Mouse (Mus musculus): ENCODE data around the gene Bahcc1. TPM values are rescaled to one million over a fixed set of nuclear protein-coding genes. Genes with fewer than 3 reads are reported as not detected.
A peak's percentile ranks its signal among the peaks of the same experiment; 100 is the strongest.

Bahcc1 gene
- polyA plus RNA-seq, 1 experiment from 2014 or later: 3.1 TPM

GRCm38 (mm10) chr11:120189459-120190312, 43.1 kb upstream of the Bahcc1 start:
- peak; percentile 92 for ATAC-seq
- Histone ChIP-seq H3K36me3 (ENCODE audit: control insufficient read depth, insufficient read depth) (0 out of 2 replicates have a peak, but pooled peaks cover 4% of the 10 kb centered on the region), H3K27ac (ENCODE audit: low read depth, low read length) (peak overlapping the region; percentile 93), H3K9me3 (ENCODE audit: control insufficient read depth) (no peaks in the 10 kb centered on the region), H3K4me3 (ENCODE audit: low read depth, low read length) (peak overlapping the region; percentile 90), H3K27me3 (replicated peaks; ENCODE audit: control insufficient read depth, insufficient read depth, low read length) (no peaks in the 10 kb centered on the region), H3K4me2 (replicated peaks; ENCODE audit: low read depth) (peak overlapping the region; percentile 84), H3K9ac (ENCODE audit: low read depth, low read length) (peak overlapping the region; percentile 90), H3K4me1 (replicated peaks; ENCODE audit: control insufficient read depth, insufficient read depth, low read length) (0 out of 2 replicates have a peak, but pooled peaks cover 4% of the 10 kb centered on the region)
- under 1% methylated on average over 66 of the region's 68 CpGs for WGBS
- TF ChIP-seq CTCF (IDR thresholded peaks at IDR 0.05; ENCODE audit: low read depth): 0 out of 2 replicates have a peak, but pooled peaks have one; percentile 1

- no peak for ATAC-seq
- peak overlapping the region; percentile 84 for H3K4me2 ChIP-seq (replicated peaks; ENCODE audit: low read depth)
- 40% methylated on average over 14 of the region's 14 CpGs for WGBS
- no peaks in the 10 kb centered on the region for H3K27me3 ChIP-seq (replicated peaks; ENCODE audit: control insufficient read depth, insufficient read depth, low read length)
- H3K27ac ChIP-seq (ENCODE audit: low read depth, low read length): peak overlapping the region; percentile 54
- peak; percentile 29 for TF ChIP-seq CTCF (IDR thresholded peaks at IDR 0.05; ENCODE audit: low read depth)
- H3K4me1 ChIP-seq (replicated peaks; ENCODE audit: control insufficient read depth, insufficient read depth, low read length): 0 out of 2 replicates have a peak, but pooled peaks cover 3% of the 10 kb centered on the region
- H3K4me3 ChIP-seq (ENCODE audit: low read depth, low read length): peak overlapping the region; percentile 90; the same call in 1 of the 2 replicates
- H3K9ac ChIP-seq (ENCODE audit: low read depth, low read length): peak overlapping the region; percentile 19; the same call in 1 of the 2 replicates
- H3K36me3 ChIP-seq (ENCODE audit: control insufficient read depth, insufficient read depth): 0 out of 2 replicates have a peak, but pooled peaks cover 4% of the 10 kb centered on the region
- H3K9me3 ChIP-seq (ENCODE audit: control insufficient read depth): no peaks in the 10 kb centered on the region
Measured at GRCm38 (mm10) chr11:120190526-120191412, 42.0 kb upstream of the Bahcc1 start.

- Histone ChIP-seq H3K27me3 (replicated peaks; ENCODE audit: control insufficient read depth, insufficient read depth, low read length) (no peaks in the 10 kb centered on the region), H3K4me3 (ENCODE audit: low read depth, low read length) (no peak overlapping the region), H3K9ac (ENCODE audit: low read depth, low read length) (no peak overlapping the region; the same call in 1 of the 2 replicates), H3K27ac (ENCODE audit: low read depth, low read length) (no peak overlapping the region), H3K4me1 (replicated peaks; ENCODE audit: control insufficient read depth, insufficient read depth, low read length) (peaks cover 5% of the 10 kb centered on the region; the same call in 1 of the 2 replicates), H3K9me3 (ENCODE audit: control insufficient read depth) (no peaks in the 10 kb centered on the region), H3K4me2 (replicated peaks; ENCODE audit: low read depth) (peak overlapping the region; percentile 21; the same call in 1 of the 2 replicates), H3K36me3 (ENCODE audit: control insufficient read depth, insufficient read depth) (no peaks in the 10 kb centered on the region)
- TF ChIP-seq CTCF (IDR thresholded peaks at IDR 0.05; ENCODE audit: low read depth): no peak
- 0 out of 2 replicates have a peak, but pooled peaks have one; percentile 8 for ATAC-seq
- 16% methylated on average over 13 of the region's 13 CpGs for WGBS
Measured at GRCm38 (mm10) chr11:120198831-120199230, 33.9 kb upstream of the Bahcc1 start.

DNA sequence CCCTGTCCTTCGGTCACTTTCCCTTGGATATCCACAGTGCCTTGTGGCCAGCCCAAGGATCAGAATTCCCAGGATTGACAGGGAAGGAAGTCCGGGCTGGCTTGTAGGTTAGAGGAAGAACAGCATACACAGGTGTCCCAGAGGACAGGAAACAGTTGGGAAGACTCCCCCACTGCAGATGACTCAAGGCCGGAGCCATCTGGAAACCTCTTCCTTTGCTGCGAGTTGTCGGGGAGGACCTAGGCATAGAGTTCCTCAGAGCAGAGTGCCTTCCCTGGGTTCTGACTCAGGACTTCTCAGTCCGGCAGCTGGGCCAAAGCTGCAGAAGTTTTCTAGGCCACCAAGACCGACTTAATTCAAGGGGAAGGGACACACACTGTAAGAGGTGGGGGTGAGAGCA, 33.0 kb upstream of the Bahcc1 start:
- H3K9me3 ChIP-seq (ENCODE audit: control insufficient read depth): no peaks in the 10 kb centered on the region
- 71% methylated on average over 7 of the region's 7 CpGs for WGBS
- no peak for ATAC-seq
- TF ChIP-seq CTCF (IDR thresholded peaks at IDR 0.05; ENCODE audit: low read depth): no peak
- H3K36me3 ChIP-seq (ENCODE audit: control insufficient read depth, insufficient read depth): no peaks in the 10 kb centered on the region
- H3K27me3 ChIP-seq (replicated peaks; ENCODE audit: control insufficient read depth, insufficient read depth, low read length): no peaks in the 10 kb centered on the region
- H3K4me3 ChIP-seq (ENCODE audit: low read depth, low read length): no peak overlapping the region
- peaks cover 5% of the 10 kb centered on the region; the same call in 1 of the 2 replicates for H3K4me1 ChIP-seq (replicated peaks; ENCODE audit: control insufficient read depth, insufficient read depth, low read length)
- no peak overlapping the region for H3K27ac ChIP-seq (ENCODE audit: low read depth, low read length)
- no peak overlapping the region for H3K4me2 ChIP-seq (replicated peaks; ENCODE audit: low read depth)
- no peak overlapping the region for H3K9ac ChIP-seq (ENCODE audit: low read depth, low read length)

- no peak for TF ChIP-seq CTCF (IDR thresholded peaks at IDR 0.05; ENCODE audit: low read depth)
- Histone ChIP-seq H3K36me3 (ENCODE audit: control insufficient read depth, insufficient read depth) (no peaks in the 10 kb centered on the region), H3K9ac (ENCODE audit: low read depth, low read length) (no peak overlapping the region), H3K27me3 (replicated peaks; ENCODE audit: control insufficient read depth, insufficient read depth, low read length) (no peaks in the 10 kb centered on the region), H3K9me3 (ENCODE audit: control insufficient read depth) (no peaks in the 10 kb centered on the region), H3K27ac (ENCODE audit: low read depth, low read length) (no peak overlapping the region), H3K4me3 (ENCODE audit: low read depth, low read length) (no peak overlapping the region), H3K4me2 (replicated peaks; ENCODE audit: low read depth) (no peak overlapping the region), H3K4me1 (replicated peaks; ENCODE audit: control insufficient read depth, insufficient read depth, low read length) (peaks cover 5% of the 10 kb centered on the region; the same call in 1 of the 2 replicates)
- 0 out of 2 replicates have a peak, but pooled peaks have one; percentile 31 for ATAC-seq
- 44% methylated on average over 6 of the region's 6 CpGs for WGBS
Measured at GRCm38 (mm10) chr11:120200621-120201020, 32.1 kb upstream of the Bahcc1 start.
